Mouse (Mus musculus) testis, adult 2 months (tissue): Measurements from ENCODE around the gene Gm5767.

Experiments used
- CTCF ChIP-seq: fragments of 200-500 bp; IDR thresholded peaks from 2 replicates; pipeline ENCODE4 v1.5.1; 2012; ENCODE audit warnings: low read depth, mild to moderate bottlenecking, inconsistent platforms, low read length, moderate library complexity; ENCODE audit not compliant: control insufficient read depth, insufficient read depth, insufficient replicate concordance
- POLR2A ChIP-seq: fragments of 200-500 bp; IDR thresholded peaks from 2 replicates; pipeline ENCODE4 v1.6.1; 2012; ENCODE audit warnings: low read depth, mild to moderate bottlenecking, inconsistent platforms, low read length, moderate library complexity; ENCODE audit not compliant: control insufficient read depth

- no peak for TF ChIP-seq POLR2A
- no peak for TF ChIP-seq CTCF
Measured at GRCm38 (mm10) chr16:8655108-8655507, 25.5 kb upstream of the Gm5767 start.
